ENCODE assay signal across 9 mouse cellular contexts in the genomic region with DNA sequence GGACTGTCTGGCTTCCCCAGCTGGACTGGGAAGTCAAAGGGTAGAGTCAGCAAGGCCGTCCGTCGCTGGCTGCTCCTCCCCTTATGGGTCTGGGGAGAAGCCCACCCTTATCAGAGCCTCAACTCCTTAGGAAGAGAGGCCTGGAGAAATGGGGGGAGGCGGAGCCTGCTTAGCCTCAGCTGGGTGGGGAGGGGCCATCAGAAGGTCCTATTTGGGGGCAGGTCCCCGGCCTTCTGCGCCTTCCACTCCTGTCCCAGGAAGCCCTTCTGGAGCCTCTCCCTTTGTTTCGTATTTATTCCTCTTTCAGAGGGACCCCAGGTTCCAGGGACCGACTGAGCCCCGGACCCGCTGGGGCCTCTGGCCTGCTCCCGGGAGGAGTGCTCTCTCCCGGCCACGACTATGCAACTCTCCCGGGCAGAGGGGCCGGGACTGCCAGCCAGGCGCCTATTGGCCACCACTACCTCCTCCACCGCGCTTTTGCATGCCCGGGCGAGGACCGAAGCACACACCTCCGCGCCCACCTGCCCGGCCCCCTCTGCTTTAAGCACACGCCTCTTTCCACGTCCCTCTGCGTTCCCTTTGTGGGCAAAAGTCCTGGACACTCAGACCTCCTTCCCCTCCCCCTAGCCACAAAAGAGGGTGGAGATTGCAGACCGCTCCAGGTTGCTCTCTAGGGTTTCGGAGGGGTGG. TPM values are rescaled to one million over a fixed set of nuclear protein-coding genes. Genes with fewer than 3 reads are reported as not detected.
DNase-seq lines count a peak whose midpoint lies in the region; ATAC-seq and TF ChIP-seq lines count a peak whose summit lies in the region.
"Had no signal": no experiment of that assay in that cellular context is flagged by ENCODE, and none has a peak within 500 bp of the region (broad histone marks: within the 10 kb centered on the region; RNA-seq: fewer than 3 reads in every experiment).

No protein-coding gene starts in this region.

- H3K9ac ChIP-seq in hindbrain, postnatal 0 days (replicated peaks; ENCODE audit: low read length), result no peak overlapping the region
- H3K9ac ChIP-seq in midbrain, embryonic 11.5 days (ENCODE audit: low read length), result peak overlapping the region; percentile 27; the same call in 1 of the 2 replicates

- 0 out of 2 replicates have a peak, but pooled peaks cover 1% of the 10 kb centered on the region for H3K36me3 ChIP-seq in hindbrain, embryonic 10.5 days
- no peaks in the 10 kb centered on the region for H3K36me3 ChIP-seq in hindbrain, postnatal 0 days (ENCODE audit: insufficient read depth, low read length)
- H3K36me3 ChIP-seq in midbrain, embryonic 11.5 days (ENCODE audit: control insufficient read depth, insufficient read depth, low read length), result no peaks in the 10 kb centered on the region

- WGBS in hindbrain, embryonic 10.5 days, result 4% methylated on average over 29 of the region's 29 CpGs
- WGBS in hindbrain, postnatal 0 days, result 15% methylated on average over 29 of the region's 29 CpGs
- WGBS in midbrain, embryonic 11.5 days, result 3% methylated on average over 29 of the region's 29 CpGs

- H3K27me3 ChIP-seq in hindbrain, embryonic 10.5 days (ENCODE audit: insufficient read depth, poor library complexity, severe bottlenecking), result peaks cover 98% of the 10 kb centered on the region
- no peaks in the 10 kb centered on the region; the same call in 1 of the 2 replicates for H3K27me3 ChIP-seq in hindbrain, postnatal 0 days (ENCODE audit: insufficient read depth, low read length)
- peaks cover 36% of the 10 kb centered on the region for H3K27me3 ChIP-seq in midbrain, embryonic 11.5 days (ENCODE audit: control insufficient read depth, insufficient read depth, low read length)

- H3K9me3 ChIP-seq in hindbrain, embryonic 10.5 days, result no peaks in the 10 kb centered on the region
- H3K9me3 ChIP-seq in hindbrain, postnatal 0 days (ENCODE audit: low read length), result no peaks in the 10 kb centered on the region
- no peaks in the 10 kb centered on the region for H3K9me3 ChIP-seq in midbrain, embryonic 11.5 days (ENCODE audit: control insufficient read depth, low read length)

- ATAC-seq in hindbrain, postnatal 0 days, result no peak
- ATAC-seq in granulocyte monocyte progenitor cell, adult 5-6 weeks (replicated peaks; ENCODE audit: poor library complexity, severe bottlenecking), result 0 out of 2 replicates have a peak, but pooled peaks have one; percentile 17
- peak; percentile 33 for ATAC-seq in midbrain, embryonic 11.5 days (ENCODE audit: low FRiP score)

- TF ChIP-seq CTCF in hindbrain, postnatal 0 days (IDR thresholded peaks at IDR 0.05; ENCODE audit: low read depth), result no peak

- peak; percentile 42 for DNase-seq in hindbrain, embryonic 10.5 days (ENCODE audit: low spot score)
- no peak for DNase-seq in hindbrain, postnatal 0 days (ENCODE audit: low spot score)
- peak; percentile 96 for DNase-seq in ZHBTc4 (ENCODE audit: low read depth, low spot score)
- DNase-seq in midbrain, embryonic 11.5 days (ENCODE audit: low spot score, missing footprints), result no peak
- no peak for DNase-seq in cerebellum, adult 8-10 months
- DNase-seq in thymus, postnatal 4 days, result no peak
- DNase-seq in spleen, adult 12 weeks (ENCODE audit: low spot score), result no peak

- H3K4me2 ChIP-seq in hindbrain, postnatal 0 days (ENCODE audit: low read depth, low read length), result no peak overlapping the region
- H3K4me2 ChIP-seq in midbrain, embryonic 11.5 days, result peak overlapping the region; percentile 23

- peaks cover 57% of the 10 kb centered on the region for H3K4me1 ChIP-seq in hindbrain, embryonic 10.5 days (replicated peaks)
- H3K4me1 ChIP-seq in hindbrain, postnatal 0 days (ENCODE audit: insufficient read depth, low read length), result peaks cover 11% of the 10 kb centered on the region; the same call in 1 of the 2 replicates
- peaks cover 21% of the 10 kb centered on the region for H3K4me1 ChIP-seq in midbrain, embryonic 11.5 days (ENCODE audit: control insufficient read depth, insufficient read depth, low read length)

- H3K4me3 ChIP-seq in hindbrain, embryonic 10.5 days, result peak overlapping the region; percentile 33
- H3K4me3 ChIP-seq in hindbrain, postnatal 0 days (ENCODE audit: low read length), result no peak overlapping the region
- H3K4me3 ChIP-seq in midbrain, embryonic 11.5 days (ENCODE audit: low read depth, low read length), result no peak overlapping the region

- peak overlapping the region; percentile 73 for H3K27ac ChIP-seq in hindbrain, embryonic 10.5 days
- H3K27ac ChIP-seq in hindbrain, postnatal 0 days, result no peak overlapping the region
- peak overlapping the region; percentile 41; the same call in 1 of the 2 replicates for H3K27ac ChIP-seq in midbrain, embryonic 11.5 days (ENCODE audit: low read depth, low read length)

RNA-seq across cellular contexts. Expression of a gene that starts 10.3 kb away (rescaled TPM):
- 15.6 and 18.7 TPM in 2 replicates for polyA plus RNA-seq in hindbrain, embryonic 10.5 days (2016; fragmentation: Nextera tagmentation; extraction: Ambion mirVana)
- 51.7 and 54.5 TPM in 2 replicates for total RNA-seq in hindbrain, postnatal 0 days (2014; rRNA removed)
- 26.4 and 26.8 TPM in 2 replicates for polyA plus RNA-seq in hindbrain, postnatal 0 days (2015; fragmentation: Nextera tagmentation; extraction: Ambion mirVana)
- total RNA-seq in granulocyte monocyte progenitor cell, adult 5-6 weeks (2014; fragmentation: Nextera tagmentation), result 0.47 and 5.5 TPM in 2 replicates
- 1.3 and 2.0 TPM in 2 replicates for total RNA-seq in granulocyte monocyte progenitor cell, adult 5-6 weeks (2017)
- polyA plus RNA-seq in midbrain, embryonic 11.5 days (2014; fragmentation: Nextera tagmentation; extraction: Ambion mirVana), result 14.2 and 14.6 TPM in 2 replicates

RNA-seq across cellular contexts. Expression of a gene that starts 13.7 kb away (rescaled TPM):
- 5.5 and 19.0 TPM in 2 replicates for polyA plus RNA-seq in hindbrain, embryonic 10.5 days (2016; fragmentation: Nextera tagmentation; extraction: Ambion mirVana)
- 13.3 and 18.4 TPM in 2 replicates for total RNA-seq in hindbrain, postnatal 0 days (2014; rRNA removed)
- polyA plus RNA-seq in hindbrain, postnatal 0 days (2015; fragmentation: Nextera tagmentation; extraction: Ambion mirVana), result 4.1 and 4.4 TPM in 2 replicates
- not detected in 2 replicates for total RNA-seq in granulocyte monocyte progenitor cell, adult 5-6 weeks (2014; fragmentation: Nextera tagmentation)
- not detected in 2 replicates for total RNA-seq in granulocyte monocyte progenitor cell, adult 5-6 weeks (2017)
- polyA plus RNA-seq in midbrain, embryonic 11.5 days (2014; fragmentation: Nextera tagmentation; extraction: Ambion mirVana), result 10.0 and 11.0 TPM in 2 replicates
- total RNA-seq: liver, adult 2 months had no signal
- polyA plus RNA-seq: liver, adult 2 months had no signal

RNA-seq across cellular contexts. Expression of a gene that starts 48.4 kb away (rescaled TPM):
- polyA plus RNA-seq in hindbrain, embryonic 10.5 days (2016; fragmentation: Nextera tagmentation; extraction: Ambion mirVana), result 5.2 and 7.6 TPM in 2 replicates
- total RNA-seq in hindbrain, postnatal 0 days (2014; rRNA removed), result 4.9 TPM in 1 of 2 replicates, not detected in the other
- 0.74 and 1.2 TPM in 2 replicates for polyA plus RNA-seq in hindbrain, postnatal 0 days (2015; fragmentation: Nextera tagmentation; extraction: Ambion mirVana)
- not detected in 2 replicates for total RNA-seq in granulocyte monocyte progenitor cell, adult 5-6 weeks (2014; fragmentation: Nextera tagmentation)
- total RNA-seq in granulocyte monocyte progenitor cell, adult 5-6 weeks (2017), result not detected in 2 replicates
- polyA plus RNA-seq in midbrain, embryonic 11.5 days (2014; fragmentation: Nextera tagmentation; extraction: Ambion mirVana), result 2.8 and 3.2 TPM in 2 replicates
- total RNA-seq: liver, adult 2 months had no signal
- polyA plus RNA-seq: liver, adult 2 months had no signal

Comparison
In these comparisons a context has a peak if more than half of its experiments do, and no peak if none do; other contexts are left out.
1. DNase-seq: peak in hindbrain, embryonic 10.5 days (single experiment) and ZHBTc4 (single experiment); none in hindbrain, postnatal 0 days (single experiment), midbrain, embryonic 11.5 days (single experiment), cerebellum, adult 8-10 months (single experiment), thymus, postnatal 4 days (single experiment) and spleen, adult 12 weeks (single experiment).